Mouse (Mus musculus): ENCODE measurements around the gene Map3k20.

- TF ChIP-seq CTCF (IDR thresholded peaks at IDR 0.05; ENCODE audit: low read depth) = no peak
- TF ChIP-seq EP300 (IDR thresholded peaks at IDR 0.05; ENCODE audit: low read depth) = no peak
Measured at GRCm38 (mm10) chr2:72478921-72479320, 193.5 kb downstream of the Map3k20 start.

All from liver, embryonic 14.5 days (tissue).